Mouse (Mus musculus) testis, adult 2 months (tissue): Measurements from ENCODE around the gene Gm20695.

Source experiments
- CTCF ChIP-seq: fragments of 200-500 bp; IDR thresholded peaks from 2 replicates; pipeline ENCODE4 v1.5.1; 2012; ENCODE audit warnings: low read depth, mild to moderate bottlenecking, inconsistent platforms, low read length, moderate library complexity; ENCODE audit not compliant: control insufficient read depth, insufficient read depth, insufficient replicate concordance
- POLR2A ChIP-seq: fragments of 200-500 bp; IDR thresholded peaks from 2 replicates; pipeline ENCODE4 v1.6.1; 2012; ENCODE audit warnings: low read depth, mild to moderate bottlenecking, inconsistent platforms, low read length, moderate library complexity; ENCODE audit not compliant: control insufficient read depth

DNA sequence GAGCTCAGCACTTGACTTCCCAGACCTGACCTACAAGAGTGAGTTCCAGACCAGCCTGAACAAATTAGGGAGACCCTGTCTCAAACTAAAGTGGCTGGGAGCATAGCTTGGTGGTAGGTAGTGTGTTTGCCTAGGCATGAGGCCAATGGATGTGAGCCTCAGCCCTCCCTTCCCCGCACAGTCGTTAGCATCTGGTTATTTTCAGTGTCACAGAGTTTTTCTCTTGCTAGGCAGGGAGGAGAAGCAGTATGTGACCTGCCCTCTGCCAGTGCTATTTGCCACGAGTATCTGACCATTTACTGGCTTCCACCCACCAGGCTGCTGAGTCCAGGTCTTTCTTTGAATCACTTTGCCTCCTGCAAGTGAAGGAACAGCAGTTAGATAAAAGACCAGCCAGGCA lies 9.3 kb downstream of the Gm20695 start:
- TF ChIP-seq POLR2A (no peak), CTCF (no peak)
